Mouse (Mus musculus) liver, postnatal 0 days (tissue): ENCODE data around the gene Oas1g.

Experiments used
- CTCF ChIP-seq: sonication (generic); IDR thresholded peaks from 2 replicates; pipeline ENCODE4 v1.5.1; 2016; ENCODE audit warnings: antibody characterized with exemption, low read depth
- EP300 ChIP-seq: IDR thresholded peaks from 2 replicates; pipeline ENCODE4 v1.6.1; 2016; ENCODE audit warnings: antibody characterized with exemption, low read depth, mild to moderate bottlenecking

DNA sequence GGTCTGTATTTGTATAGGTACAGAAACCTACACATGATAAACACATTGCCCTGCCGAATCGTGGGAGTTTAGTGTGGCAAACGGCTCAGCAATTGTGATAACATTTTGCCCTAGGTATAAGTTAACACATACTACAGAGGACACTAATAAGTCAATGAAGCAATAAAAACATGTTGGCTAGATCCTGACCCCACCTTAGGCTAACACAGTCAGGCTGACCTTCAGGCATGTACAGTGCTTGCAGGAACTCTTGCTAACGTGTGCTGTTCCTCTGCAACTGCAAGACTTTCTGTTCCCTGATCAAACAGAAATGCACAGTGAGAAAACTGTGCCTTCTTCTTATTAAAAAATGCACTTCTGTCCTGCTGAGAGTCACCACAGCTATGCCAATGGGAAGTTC is 36.6 kb upstream of the Oas1g start:
- TF ChIP-seq EP300 = no peak
- TF ChIP-seq CTCF = no peak
